Mouse (Mus musculus): ENCODE data around the gene 2010111I01Rik. TPM values are rescaled to one million over a fixed set of nuclear protein-coding genes. Genes with fewer than 3 reads are reported as not detected.
A peak's percentile ranks its signal among the peaks of the same experiment; 100 is the strongest.
"Not testable (repeated sequence)": the region's sequence is repeated elsewhere in the genome, so short reads cannot be mapped to it uniquely, and the experiment has no call there.

The 2010111I01Rik gene
- polyA plus RNA-seq, 1 experiment from 2014 or later: 87.6 TPM

- Histone ChIP-seq H3K27me3 (no peaks in the 10 kb centered on the region), H3K4me3 (no peak overlapping the region), H3K9me3 (no peaks in the 10 kb centered on the region), H3K36me3 (no peaks in the 10 kb centered on the region), H3K4me1 (replicated peaks) (no peaks in the 10 kb centered on the region), H3K9ac (no peak overlapping the region), H3K4me2 (no peak overlapping the region), H3K27ac (replicated peaks) (no peak overlapping the region)
- ATAC-seq (ENCODE audit: low read depth): no peak
- 98% methylated on average over 8 of the region's 8 CpGs for WGBS
Measured at GRCm38 (mm10) chr13:63223026-63223770, 258.5 kb downstream of the 2010111I01Rik start.

GRCm38 (mm10) chr13:63225796-63226583 is 261.3 kb downstream of the 2010111I01Rik start:
- H3K4me2 ChIP-seq: no peak overlapping the region
- ATAC-seq (ENCODE audit: low read depth): no peak
- H3K4me3 ChIP-seq: no peak overlapping the region
- no peak overlapping the region for H3K9ac ChIP-seq
- H3K36me3 ChIP-seq: no peaks in the 10 kb centered on the region
- H3K9me3 ChIP-seq: no peaks in the 10 kb centered on the region
- no peaks in the 10 kb centered on the region for H3K4me1 ChIP-seq (replicated peaks)
- 89% methylated on average over 8 of the region's 8 CpGs for WGBS
- H3K27me3 ChIP-seq: no peaks in the 10 kb centered on the region
- no peak overlapping the region for H3K27ac ChIP-seq (replicated peaks)

GRCm38 (mm10) chr13:63227785-63228184 is 263.1 kb downstream of the 2010111I01Rik start:
- no peak overlapping the region for H3K27ac ChIP-seq (replicated peaks)
- no peaks in the 10 kb centered on the region for H3K27me3 ChIP-seq
- no peaks in the 10 kb centered on the region for H3K9me3 ChIP-seq
- H3K9ac ChIP-seq: no peak overlapping the region
- ATAC-seq (ENCODE audit: low read depth): no peak
- H3K4me2 ChIP-seq: no peak overlapping the region
- H3K36me3 ChIP-seq: no peaks in the 10 kb centered on the region
- H3K4me3 ChIP-seq: no peak overlapping the region
- peaks cover 12% of the 10 kb centered on the region for H3K4me1 ChIP-seq (replicated peaks)
- WGBS: 88% methylated on average over 3 of the region's 3 CpGs

GRCm38 (mm10) chr13:63230955-63231701 is 266.4 kb downstream of the 2010111I01Rik start:
- Histone ChIP-seq H3K9me3 (no peaks in the 10 kb centered on the region), H3K36me3 (no peaks in the 10 kb centered on the region), H3K9ac (no peak overlapping the region), H3K4me2 (no peak overlapping the region), H3K4me3 (no peak overlapping the region), H3K4me1 (replicated peaks) (peaks cover 15% of the 10 kb centered on the region), H3K27ac (replicated peaks) (0 out of 2 replicates have a peak overlapping the region, but pooled peaks have one; percentile 1), H3K27me3 (no peaks in the 10 kb centered on the region)
- no peak for ATAC-seq (ENCODE audit: low read depth)
- 78% methylated on average over 7 of the region's 7 CpGs for WGBS

GRCm38 (mm10) chr13:63231702-63232070 is 267.0 kb downstream of the 2010111I01Rik start:
- no peak overlapping the region for H3K9ac ChIP-seq
- H3K36me3 ChIP-seq: no peaks in the 10 kb centered on the region
- peaks cover 16% of the 10 kb centered on the region for H3K4me1 ChIP-seq (replicated peaks)
- H3K4me2 ChIP-seq: no peak overlapping the region
- H3K9me3 ChIP-seq: no peaks in the 10 kb centered on the region
- ATAC-seq (ENCODE audit: low read depth): peak; percentile 55
- no peak overlapping the region for H3K4me3 ChIP-seq
- 0 out of 2 replicates have a peak overlapping the region, but pooled peaks have one; percentile 1 for H3K27ac ChIP-seq (replicated peaks)
- 22% methylated on average over 3 of the region's 3 CpGs for WGBS
- H3K27me3 ChIP-seq: no peaks in the 10 kb centered on the region

GRCm38 (mm10) chr13:63232558-63232957 is 267.9 kb downstream of the 2010111I01Rik start:
- Histone ChIP-seq H3K9ac (no peak overlapping the region), H3K9me3 (no peaks in the 10 kb centered on the region), H3K4me1 (replicated peaks) (peaks cover 16% of the 10 kb centered on the region), H3K27me3 (no peaks in the 10 kb centered on the region), H3K4me2 (no peak overlapping the region), H3K27ac (replicated peaks) (no peak overlapping the region), H3K36me3 (no peaks in the 10 kb centered on the region), H3K4me3 (no peak overlapping the region)
- WGBS: 70% methylated on average over 2 of the region's 2 CpGs
- no peak for ATAC-seq (ENCODE audit: low read depth)

GRCm38 (mm10) chr13:63234520-63234919 is 269.8 kb downstream of the 2010111I01Rik start:
- not testable (repeated sequence) for H3K27ac ChIP-seq (replicated peaks); H3K36me3 ChIP-seq; H3K27me3 ChIP-seq; H3K9me3 ChIP-seq; H3K9ac ChIP-seq; H3K4me3 ChIP-seq; H3K4me2 ChIP-seq; ATAC-seq (ENCODE audit: low read depth)
- peaks cover 30% of the 10 kb centered on the region for H3K4me1 ChIP-seq (replicated peaks)

- H3K4me2 ChIP-seq: no peak overlapping the region
- no peak overlapping the region for H3K27ac ChIP-seq (replicated peaks)
- WGBS: 91% methylated on average over 3 of the region's 3 CpGs
- peaks cover 34% of the 10 kb centered on the region for H3K4me1 ChIP-seq (replicated peaks)
- no peak overlapping the region for H3K4me3 ChIP-seq
- H3K9ac ChIP-seq: no peak overlapping the region
- ATAC-seq (ENCODE audit: low read depth): no peak
- no peaks in the 10 kb centered on the region for H3K9me3 ChIP-seq
- H3K36me3 ChIP-seq: no peaks in the 10 kb centered on the region
- no peaks in the 10 kb centered on the region for H3K27me3 ChIP-seq
Measured at GRCm38 (mm10) chr13:63235551-63235950, 270.9 kb downstream of the 2010111I01Rik start.

- no peaks in the 10 kb centered on the region for H3K27me3 ChIP-seq
- 48% methylated on average over 5 of the region's 5 CpGs for WGBS
- no peak overlapping the region for H3K4me2 ChIP-seq
- ATAC-seq (ENCODE audit: low read depth): no peak
- no peak overlapping the region for H3K4me3 ChIP-seq
- H3K27ac ChIP-seq (replicated peaks): no peak overlapping the region
- H3K9ac ChIP-seq: no peak overlapping the region
- H3K9me3 ChIP-seq: no peaks in the 10 kb centered on the region
- H3K4me1 ChIP-seq (replicated peaks): peaks cover 39% of the 10 kb centered on the region
- H3K36me3 ChIP-seq: no peaks in the 10 kb centered on the region
Measured at GRCm38 (mm10) chr13:63236159-63236893, 271.6 kb downstream of the 2010111I01Rik start.

GRCm38 (mm10) chr13:63238045-63238444 is 273.4 kb downstream of the 2010111I01Rik start:
- Histone ChIP-seq H3K9ac (no peak overlapping the region), H3K4me2 (no peak overlapping the region), H3K36me3 (no peaks in the 10 kb centered on the region), H3K4me1 (replicated peaks) (peaks cover 38% of the 10 kb centered on the region), H3K27me3 (no peaks in the 10 kb centered on the region), H3K9me3 (no peaks in the 10 kb centered on the region), H3K27ac (replicated peaks) (no peak overlapping the region; the same call in 1 of the 2 replicates), H3K4me3 (no peak overlapping the region)
- WGBS: 82% methylated on average over 7 of the region's 7 CpGs
- ATAC-seq (ENCODE audit: low read depth): no peak

- Histone ChIP-seq H3K36me3 (no peaks in the 10 kb centered on the region), H3K4me2 (peak overlapping the region; percentile 80), H3K9ac (peak overlapping the region; percentile 88), H3K4me3 (peak overlapping the region; percentile 76), H3K27me3 (no peaks in the 10 kb centered on the region), H3K4me1 (replicated peaks) (peaks cover 47% of the 10 kb centered on the region), H3K9me3 (no peaks in the 10 kb centered on the region), H3K27ac (replicated peaks) (peak overlapping the region; percentile 88)
- WGBS: 3% methylated on average over 11 of the region's 11 CpGs
- peak; percentile 69; the same call in 1 of the 2 replicates for ATAC-seq (ENCODE audit: low read depth)
Measured at GRCm38 (mm10) chr13:63239301-63239804, 274.7 kb downstream of the 2010111I01Rik start.
